Mouse (Mus musculus): ENCODE measurements around the gene Smad5. TPM values are rescaled to one million over a fixed set of nuclear protein-coding genes. Genes with fewer than 3 reads are reported as not detected.
A peak's percentile ranks its signal among the peaks of the same experiment; 100 is the strongest.

The Smad5 gene
- total RNA-seq, 1 experiment from 2014 or later, result 19.5 TPM

DNA sequence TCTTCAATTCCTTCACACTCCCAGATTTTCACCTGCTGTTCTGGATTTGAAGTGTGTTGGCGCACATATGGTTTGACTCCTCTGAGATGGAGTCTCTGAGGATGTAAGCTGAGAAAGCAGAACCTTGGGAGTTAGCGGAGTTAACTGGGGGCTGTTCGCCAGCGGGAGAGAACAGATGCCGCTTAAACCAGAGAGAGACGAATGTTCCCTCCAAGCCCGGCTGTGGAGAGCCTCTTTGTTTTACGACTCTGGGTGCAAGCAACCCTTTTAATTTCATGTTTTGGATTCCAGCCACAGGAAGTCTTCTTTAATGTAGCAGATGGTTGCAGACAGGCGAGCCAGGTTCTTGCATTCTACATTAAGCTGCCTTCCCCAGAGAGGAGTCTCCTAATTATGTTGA is 4.4 kb upstream of the Smad5 start:
- no peak for ATAC-seq (replicated peaks; ENCODE audit: insufficient number of reproducible peaks, low FRiP score, low TSS enrichment, poor library complexity, severe bottlenecking)

DNA sequence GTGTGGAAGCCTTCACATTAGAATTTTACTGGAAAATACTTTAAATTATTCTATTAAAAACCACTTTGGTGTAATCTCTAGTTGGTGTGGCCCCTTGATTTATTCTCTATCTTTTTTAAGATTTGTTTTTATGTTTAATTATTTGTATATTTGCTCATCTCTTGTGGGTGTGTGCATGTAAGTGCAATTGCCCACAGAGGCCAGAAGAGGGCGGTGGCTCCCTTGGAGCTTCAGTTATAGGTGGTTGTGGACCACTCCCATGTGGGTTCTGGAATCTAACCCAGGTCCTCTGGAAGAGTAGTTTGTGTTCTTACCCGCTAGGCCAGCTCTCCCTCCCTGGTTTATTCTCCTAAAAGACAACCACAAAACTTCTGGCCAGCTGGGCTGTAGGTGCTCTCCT is 3.4 kb upstream of the Smad5 start:
- ATAC-seq (replicated peaks; ENCODE audit: insufficient number of reproducible peaks, low FRiP score, low TSS enrichment, poor library complexity, severe bottlenecking), result no peak

DNA sequence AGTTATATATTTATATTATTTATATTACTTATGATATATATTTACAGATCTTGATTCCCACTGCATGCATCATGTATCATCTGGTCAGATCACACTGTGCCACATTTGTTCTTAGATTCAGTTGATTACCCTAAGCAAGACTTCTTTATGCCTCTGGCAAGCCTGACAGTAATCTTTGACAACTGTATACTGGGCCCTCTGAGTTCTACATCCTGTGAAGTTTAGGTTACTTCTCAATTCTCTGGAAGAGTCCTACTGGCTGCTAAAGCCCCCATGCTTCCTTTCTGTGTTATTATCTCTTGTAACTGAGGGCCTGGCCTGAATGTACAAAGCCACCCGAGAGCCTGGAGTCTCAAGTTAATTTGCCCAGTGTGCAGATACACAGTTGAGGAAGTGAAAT is 1.8 kb upstream of the Smad5 start:
- ATAC-seq (replicated peaks; ENCODE audit: insufficient number of reproducible peaks, low FRiP score, low TSS enrichment, poor library complexity, severe bottlenecking), result no peak

DNA sequence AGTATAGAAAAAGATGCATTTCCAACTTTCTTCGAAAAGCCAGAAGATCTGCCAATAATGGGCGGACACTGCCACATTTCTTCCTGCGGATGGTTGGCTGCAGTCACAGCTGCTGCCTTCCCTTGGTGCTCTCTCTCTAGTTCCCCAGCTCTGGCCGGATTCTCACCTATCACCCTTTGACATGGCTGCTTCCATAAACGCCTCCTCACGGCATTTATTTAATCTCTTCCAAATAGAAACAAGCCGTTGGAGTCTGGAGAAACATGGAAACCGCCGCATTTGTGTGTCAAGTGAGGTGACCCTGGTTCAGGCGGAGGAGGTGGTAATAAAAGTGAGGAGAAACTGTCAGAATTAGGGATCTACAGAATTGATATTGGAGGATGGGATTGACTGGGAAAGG is 886 bp upstream of the Smad5 start:
- no peak for ATAC-seq (replicated peaks; ENCODE audit: insufficient number of reproducible peaks, low FRiP score, low TSS enrichment, poor library complexity, severe bottlenecking)

DNA sequence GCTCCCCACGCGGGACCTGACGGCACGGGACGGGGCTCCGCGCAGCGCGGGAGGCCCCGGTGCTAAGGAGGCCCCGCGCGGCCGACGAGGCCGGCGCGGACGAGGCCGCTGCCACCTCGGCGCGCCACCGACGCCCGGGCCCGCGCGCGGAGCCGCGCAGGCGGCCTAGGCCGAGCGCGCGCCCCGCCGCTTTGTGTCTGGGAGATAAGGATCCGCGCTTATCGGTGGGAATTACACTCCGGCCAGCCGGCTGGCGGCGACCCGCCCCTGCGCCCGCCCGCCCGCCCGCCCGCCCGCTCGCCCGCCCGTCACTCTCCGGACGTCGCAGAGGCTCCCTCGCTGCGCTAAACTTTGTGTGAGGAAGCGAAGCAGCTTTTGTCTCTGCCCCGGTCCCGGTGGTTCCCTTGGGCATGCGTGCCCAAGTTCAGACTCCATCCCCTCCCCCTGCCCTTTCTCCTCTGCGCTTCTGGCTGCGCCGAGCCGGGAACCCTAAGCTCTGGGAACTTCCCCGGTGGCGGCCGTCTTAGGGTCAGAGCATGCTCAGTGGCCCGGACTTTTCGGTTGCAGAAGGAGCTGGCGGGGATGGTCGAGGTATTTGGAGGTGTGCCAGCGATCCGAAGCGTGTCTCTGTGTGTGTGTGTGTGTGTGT is 536 bp downstream of the Smad5 start:
- ATAC-seq (replicated peaks; ENCODE audit: insufficient number of reproducible peaks, low FRiP score, low TSS enrichment, poor library complexity, severe bottlenecking), result 0 out of 2 replicates have a peak, but pooled peaks have one; percentile 7

DNA sequence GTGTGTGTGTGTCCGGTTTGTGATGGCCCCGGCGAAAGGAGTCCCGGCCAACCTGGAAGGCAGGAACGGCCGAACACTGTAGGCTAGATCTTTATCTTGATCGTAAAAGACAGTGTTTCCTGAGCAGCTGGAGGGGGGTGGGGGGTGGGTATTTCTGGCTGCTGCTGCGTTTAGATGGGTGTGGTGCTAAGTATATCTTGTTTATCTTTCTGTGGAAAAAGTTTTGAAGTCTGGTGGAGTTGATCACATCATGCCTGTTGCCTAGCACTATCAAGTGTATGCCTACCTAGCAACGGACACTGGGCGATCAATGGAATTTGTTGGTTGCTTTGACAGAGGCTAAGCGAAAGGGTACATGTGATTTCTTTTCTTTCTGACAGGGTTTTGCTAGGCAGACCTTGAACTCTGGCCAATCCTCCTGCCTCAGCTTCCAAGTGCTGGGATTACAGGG is 1.1 kb downstream of the Smad5 start:
- no peak for ATAC-seq (replicated peaks; ENCODE audit: insufficient number of reproducible peaks, low FRiP score, low TSS enrichment, poor library complexity, severe bottlenecking)

DNA sequence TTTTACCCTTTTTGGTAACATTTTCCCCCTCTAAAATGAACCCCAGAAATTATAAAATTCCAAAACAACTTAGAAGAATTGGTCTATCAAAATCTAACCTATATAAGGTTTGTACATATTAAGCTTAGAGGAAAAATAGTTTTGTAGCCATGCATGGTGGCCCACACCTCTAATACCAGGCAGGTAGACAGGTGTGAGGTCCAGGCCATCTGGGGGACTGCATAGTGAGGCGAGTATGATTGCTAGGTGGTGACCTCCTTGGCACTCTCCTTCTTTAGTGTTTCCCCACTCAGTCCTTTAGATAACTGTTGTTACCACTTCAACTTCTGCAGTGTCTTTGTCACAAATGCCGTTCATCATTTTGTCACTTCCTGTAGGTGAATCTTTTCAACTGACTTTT is 1.8 kb downstream of the Smad5 start:
- ATAC-seq (replicated peaks; ENCODE audit: insufficient number of reproducible peaks, low FRiP score, low TSS enrichment, poor library complexity, severe bottlenecking), result no peak

DNA sequence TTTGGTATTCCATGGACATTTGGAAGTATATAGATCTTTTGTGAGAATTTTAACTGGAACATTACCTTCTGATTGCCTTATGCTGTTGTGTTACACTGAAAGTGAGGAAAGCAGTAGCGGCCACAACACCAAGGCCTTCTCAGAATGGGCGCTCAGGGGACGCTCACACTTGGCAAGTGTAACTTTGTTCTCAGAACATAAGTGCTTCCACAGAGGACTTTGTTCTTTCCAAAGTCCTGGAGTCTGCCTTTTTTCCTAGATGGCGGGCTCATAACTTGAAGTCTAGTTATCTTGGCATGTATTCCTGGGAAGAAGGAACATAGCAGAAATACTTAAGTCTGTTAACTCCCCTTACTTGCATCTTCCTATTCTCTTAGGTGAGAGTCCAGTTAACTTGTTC is 4.3 kb downstream of the Smad5 start:
- no peak for ATAC-seq (replicated peaks; ENCODE audit: insufficient number of reproducible peaks, low FRiP score, low TSS enrichment, poor library complexity, severe bottlenecking)

DNA sequence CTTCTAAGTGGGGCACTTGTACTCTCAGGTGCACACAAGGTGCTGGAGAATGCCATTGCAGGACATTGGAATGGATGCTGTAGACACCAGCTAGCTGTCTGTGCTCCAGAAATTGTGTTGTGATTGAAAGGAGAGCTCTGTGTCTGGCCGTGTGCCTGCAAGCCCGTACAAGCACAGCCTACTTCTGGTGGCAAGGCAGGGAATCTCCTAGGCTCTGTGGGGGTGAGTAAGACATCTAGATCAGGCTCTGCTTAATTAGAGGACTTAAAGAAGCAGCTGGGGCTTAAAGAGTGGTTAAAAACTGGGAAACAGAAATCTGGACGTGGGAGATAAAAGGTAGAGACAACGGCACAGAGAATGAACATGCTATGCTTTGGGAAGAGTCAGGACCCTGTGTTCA is 4.8 kb downstream of the Smad5 start:
- ATAC-seq (replicated peaks; ENCODE audit: insufficient number of reproducible peaks, low FRiP score, low TSS enrichment, poor library complexity, severe bottlenecking), result no peak

DNA sequence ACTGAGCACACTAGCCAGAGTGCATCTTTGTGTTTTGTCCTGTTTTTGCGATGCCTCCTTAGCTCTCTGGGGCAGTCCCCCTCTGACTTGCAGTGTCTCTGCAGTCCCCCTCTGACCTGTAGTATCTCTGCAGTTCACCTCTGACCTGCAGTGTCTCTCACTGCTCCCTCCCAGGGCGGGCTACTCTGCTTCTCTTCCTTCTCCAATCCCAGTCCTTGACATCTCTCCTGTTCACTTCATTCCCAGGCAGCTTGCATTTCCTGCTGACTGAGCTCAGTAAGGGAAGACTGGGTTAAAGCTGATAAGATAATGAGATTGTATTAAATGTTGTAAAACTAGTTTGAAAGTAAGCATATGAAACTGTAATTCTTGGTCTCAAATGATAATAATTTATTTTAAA is 7.8 kb downstream of the Smad5 start:
- no peak for ATAC-seq (replicated peaks; ENCODE audit: insufficient number of reproducible peaks, low FRiP score, low TSS enrichment, poor library complexity, severe bottlenecking)

DNA sequence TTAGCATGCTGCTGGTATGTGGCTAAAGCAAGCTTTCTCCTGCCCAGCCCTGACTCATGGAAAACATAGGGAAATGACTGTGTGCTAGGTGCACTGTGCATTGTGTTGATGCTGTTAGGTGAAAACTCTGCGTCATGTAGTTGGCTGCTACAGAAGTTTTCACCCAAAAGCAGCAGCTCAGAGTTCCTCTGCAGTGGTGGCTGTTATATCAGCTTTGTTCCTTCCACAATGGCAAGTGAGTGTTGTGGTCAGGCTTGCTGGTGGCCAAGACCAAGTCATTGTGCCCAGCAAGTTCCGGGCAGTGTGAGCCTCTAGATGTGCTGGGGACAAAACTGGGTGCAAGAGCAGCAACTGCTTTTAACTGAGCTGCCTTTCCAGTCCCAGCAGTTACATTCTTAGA is 9.4 kb downstream of the Smad5 start:
- no peak for ATAC-seq (replicated peaks; ENCODE audit: insufficient number of reproducible peaks, low FRiP score, low TSS enrichment, poor library complexity, severe bottlenecking)

DNA sequence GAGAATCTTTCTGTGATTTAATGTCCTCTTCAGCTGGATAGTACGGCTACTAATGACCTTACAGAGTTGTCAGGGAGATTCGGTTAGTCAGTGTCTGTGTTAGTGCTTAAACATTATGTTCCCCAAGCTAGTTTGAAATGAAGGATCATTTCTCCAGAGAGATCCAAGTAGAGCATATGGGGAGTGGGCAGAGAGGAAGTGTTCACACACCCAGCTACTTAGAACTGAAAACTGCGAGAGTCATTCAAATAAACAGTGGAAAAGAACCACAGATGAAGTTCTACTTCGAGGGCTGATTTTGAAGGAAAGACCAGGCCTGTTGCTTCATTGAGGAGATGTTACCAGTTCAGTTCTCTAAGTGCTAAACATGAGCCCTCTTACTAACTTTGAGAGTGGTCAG is 23.7 kb downstream of the Smad5 start:
- ATAC-seq (replicated peaks; ENCODE audit: insufficient number of reproducible peaks, low FRiP score, low TSS enrichment, poor library complexity, severe bottlenecking), result no peak

DNA sequence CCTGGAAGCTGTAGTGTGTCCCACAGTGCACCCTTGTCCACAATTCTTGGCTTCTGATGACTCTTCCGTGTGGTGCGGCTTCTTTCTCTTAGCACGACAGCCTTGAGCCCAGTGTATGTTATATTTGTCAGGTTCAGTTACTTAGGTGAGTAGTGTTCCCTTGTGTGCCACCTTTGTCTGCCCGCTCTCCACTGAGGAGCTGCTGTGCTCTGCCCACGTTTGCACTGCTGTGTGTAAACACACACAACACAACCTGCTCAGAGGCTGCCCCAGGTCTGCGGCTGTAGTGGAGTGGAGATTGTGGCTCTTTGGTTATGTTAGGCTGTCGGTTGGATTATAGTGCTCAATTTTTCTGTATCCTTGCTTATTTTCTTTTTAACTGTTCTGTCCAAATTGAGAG is 26.2 kb downstream of the Smad5 start:
- ATAC-seq (replicated peaks; ENCODE audit: insufficient number of reproducible peaks, low FRiP score, low TSS enrichment, poor library complexity, severe bottlenecking), result no peak

DNA sequence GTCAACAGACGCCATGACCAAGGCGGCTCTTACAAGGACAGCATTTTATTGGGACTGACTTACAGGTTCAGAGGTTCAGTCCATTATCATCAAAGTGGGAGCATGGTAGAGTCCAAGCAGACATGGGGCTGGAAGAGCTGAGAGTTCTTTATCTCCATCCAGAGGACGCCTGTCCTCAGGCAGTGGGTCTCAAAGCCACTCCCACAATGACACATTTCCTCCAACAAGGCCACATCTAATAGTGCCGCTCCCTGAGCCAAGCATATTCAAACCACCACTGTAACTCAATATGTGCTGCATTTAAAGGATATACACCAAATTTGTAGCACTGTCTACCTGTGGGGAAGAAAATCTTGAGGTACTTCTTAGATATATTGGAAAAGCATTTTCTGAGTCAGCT is 31.8 kb downstream of the Smad5 start:
- ATAC-seq (replicated peaks; ENCODE audit: insufficient number of reproducible peaks, low FRiP score, low TSS enrichment, poor library complexity, severe bottlenecking), result no peak

DNA sequence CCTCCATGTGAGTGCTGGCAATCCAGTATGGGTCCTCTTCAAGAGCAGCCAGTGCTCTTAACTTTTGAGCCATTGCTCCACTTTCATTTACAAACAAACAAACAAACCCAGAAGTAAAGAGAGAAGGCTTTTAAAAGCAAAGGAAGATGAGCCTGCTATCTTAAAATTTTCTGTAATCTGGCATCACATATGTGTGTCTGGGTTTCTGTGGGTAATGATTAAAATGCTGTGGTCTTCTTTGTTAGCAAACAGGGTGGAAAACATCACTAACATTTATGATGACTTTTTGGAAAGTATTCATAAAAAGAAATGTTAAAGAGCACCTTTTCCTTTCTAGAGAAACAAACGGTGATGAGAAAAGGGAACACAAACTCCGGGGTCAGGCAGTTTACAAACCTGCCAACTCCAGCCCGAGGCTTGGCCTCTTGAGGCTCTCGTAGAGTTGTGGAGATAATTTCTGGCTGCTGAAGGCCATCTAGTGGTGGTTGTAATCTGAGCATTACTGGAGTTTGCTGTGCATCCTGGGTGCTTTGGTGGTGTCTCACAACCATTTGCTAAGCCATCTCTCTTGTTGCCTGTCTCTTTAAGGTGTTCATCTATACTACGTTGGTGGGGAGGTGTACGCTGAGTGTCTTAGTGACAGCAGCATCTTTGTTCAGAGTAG is 32.5 kb downstream of the Smad5 start:
- no peak for ATAC-seq (replicated peaks; ENCODE audit: insufficient number of reproducible peaks, low FRiP score, low TSS enrichment, poor library complexity, severe bottlenecking)

DNA sequence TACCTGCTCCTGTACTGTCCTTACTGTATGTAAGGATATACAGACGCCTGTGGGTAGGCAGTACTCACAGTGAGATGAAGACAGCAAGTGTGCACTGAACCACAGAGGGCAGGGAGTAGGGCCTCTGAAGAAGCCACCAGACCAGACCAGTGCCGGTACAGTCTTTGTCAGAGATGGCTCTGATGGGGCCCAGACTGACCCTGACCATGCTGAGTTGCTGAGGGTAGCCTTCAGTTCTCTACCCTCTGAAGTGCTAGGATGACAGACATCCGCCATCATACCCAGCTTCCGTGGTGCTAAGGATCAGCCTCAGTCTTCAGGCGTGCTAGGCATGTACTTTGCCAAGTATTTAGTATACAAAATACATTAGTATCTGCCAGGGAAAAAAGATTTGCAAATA is 36.7 kb downstream of the Smad5 start:
- no peak for ATAC-seq (replicated peaks; ENCODE audit: insufficient number of reproducible peaks, low FRiP score, low TSS enrichment, poor library complexity, severe bottlenecking)

DNA sequence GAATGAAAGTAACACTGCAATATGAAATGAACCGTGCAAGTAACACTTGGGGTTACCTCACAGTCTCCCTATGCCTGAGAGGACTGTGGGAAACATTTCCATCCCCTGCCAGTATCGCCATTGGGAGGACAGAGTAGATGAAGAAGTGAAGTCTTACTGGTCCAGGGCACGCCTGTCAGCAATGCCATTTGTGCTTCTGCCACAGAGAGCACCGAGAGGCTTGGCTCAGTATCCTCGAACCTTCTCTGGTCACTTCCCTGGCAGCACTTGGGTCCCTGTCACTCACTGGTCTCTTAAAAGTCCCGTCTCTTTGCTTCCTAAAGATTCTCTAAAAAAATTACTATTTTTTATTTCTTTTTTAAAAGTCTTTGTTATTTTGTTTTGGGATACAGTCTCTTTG is 37.7 kb downstream of the Smad5 start:
- ATAC-seq (replicated peaks; ENCODE audit: insufficient number of reproducible peaks, low FRiP score, low TSS enrichment, poor library complexity, severe bottlenecking), result no peak

DNA sequence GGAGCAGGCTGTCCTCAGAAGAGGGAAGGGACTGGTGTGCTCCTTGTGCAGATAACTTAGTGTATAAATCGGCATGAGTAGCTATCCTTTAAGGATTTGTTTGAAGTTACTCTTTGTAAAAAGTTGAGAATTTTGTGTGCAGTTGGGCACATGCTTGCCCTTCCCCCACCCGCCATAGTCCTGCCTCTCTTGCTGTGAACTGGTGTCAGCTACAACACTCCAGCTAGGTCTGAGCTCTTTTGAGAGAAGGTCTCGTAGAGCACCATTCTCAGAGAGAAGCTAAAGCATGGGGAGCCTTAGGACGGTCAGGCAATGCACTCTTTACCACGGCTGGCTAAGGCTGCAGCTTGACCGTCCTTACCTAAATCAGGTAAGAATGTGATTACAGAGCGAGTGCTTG is 38.9 kb downstream of the Smad5 start:
- ATAC-seq (replicated peaks; ENCODE audit: insufficient number of reproducible peaks, low FRiP score, low TSS enrichment, poor library complexity, severe bottlenecking), result no peak

DNA sequence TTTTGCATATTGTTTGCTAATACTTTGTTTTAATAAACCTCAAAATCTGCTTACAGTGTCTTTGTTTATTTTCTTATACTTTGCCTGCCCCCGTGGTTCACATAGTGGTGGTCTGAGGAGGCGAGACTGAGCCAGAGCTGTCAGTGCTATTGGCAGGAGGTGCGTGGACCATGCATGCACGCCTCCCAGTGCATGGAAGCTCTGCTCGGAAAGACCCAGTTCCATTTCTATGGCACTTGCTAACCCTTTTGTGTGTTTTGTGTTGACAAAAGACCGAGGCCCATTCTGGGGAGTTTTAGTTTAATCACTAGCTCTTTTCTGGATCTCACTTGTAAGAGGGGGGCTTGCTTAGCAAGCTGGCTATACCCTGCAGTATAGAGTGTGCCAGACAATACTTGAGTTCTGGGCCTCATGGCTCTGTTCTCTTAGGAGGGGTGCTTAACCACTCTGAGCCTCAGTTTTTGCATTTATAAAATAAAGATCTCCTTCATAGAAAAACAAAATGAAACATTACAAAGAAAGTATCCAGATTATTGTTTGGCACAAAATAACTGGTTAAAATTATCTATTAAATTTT is 39.6 kb downstream of the Smad5 start:
- no peak for ATAC-seq (replicated peaks; ENCODE audit: insufficient number of reproducible peaks, low FRiP score, low TSS enrichment, poor library complexity, severe bottlenecking)

DNA sequence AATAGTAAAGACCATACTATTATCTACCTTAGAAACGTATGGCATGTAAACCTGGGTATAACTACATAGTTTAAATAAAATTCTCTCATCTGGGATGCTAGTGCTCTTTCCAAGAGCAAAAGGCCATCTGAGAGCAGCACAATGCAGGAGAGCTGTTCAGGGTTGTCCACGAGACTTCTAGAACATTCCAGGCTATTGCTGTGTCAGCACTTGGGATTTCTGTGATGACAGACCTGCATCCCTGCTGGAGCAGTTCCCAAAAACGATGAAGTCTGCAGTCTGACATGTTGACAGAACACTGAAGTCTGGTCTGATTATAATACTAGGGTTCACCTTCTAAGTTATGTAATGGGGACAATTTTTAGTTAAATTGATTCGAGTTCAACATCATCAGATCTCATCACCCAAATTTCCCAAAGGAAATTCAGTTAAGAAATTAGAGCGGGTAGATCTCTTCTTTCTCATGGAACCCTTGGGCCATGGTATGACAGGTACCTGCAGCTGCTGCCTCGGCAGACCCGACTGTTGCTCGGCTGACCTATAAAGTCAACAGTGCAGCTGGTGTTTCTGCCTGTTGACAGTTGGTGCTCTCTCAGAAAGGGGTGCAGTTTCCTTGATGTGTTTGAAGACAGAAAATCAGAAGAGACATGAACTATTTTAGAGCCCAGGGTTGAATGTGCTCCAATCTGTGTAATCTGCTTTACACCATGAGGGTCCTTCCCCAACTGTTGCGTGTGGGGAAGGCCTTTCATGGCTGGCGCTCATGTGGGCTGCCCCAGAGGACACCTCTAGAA is 44.1 kb downstream of the Smad5 start:
- no peak for ATAC-seq (replicated peaks; ENCODE audit: insufficient number of reproducible peaks, low FRiP score, low TSS enrichment, poor library complexity, severe bottlenecking)
